Mouse (Mus musculus): ENCODE measurements around the gene Ubash3a.
A peak's percentile ranks its signal among the peaks of the same experiment; 100 is the strongest.

DNA sequence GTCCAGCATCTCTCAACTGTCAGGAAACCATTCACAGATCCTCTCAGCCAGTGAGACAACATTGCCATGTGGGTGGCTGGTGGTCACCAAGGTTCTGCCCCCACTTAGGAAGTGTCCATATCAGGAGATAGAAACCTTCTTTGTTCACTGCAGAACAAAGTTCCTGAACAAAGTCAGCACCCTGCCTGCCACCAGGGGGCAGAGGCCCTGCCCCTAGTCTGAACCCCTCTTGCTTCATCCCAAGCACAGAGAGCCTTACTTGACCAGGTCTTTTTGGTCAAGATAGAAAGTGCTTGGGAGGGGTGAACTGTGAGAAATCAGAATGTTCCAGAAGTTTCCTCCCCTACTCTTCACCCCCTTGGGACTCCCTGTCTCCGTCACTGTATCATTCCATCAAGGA, 28.2 kb downstream of the Ubash3a start:
- TF ChIP-seq CTCF (IDR thresholded peaks at IDR 0.05; ENCODE audit: low read depth) (peak; percentile 49), EP300 (IDR thresholded peaks at IDR 0.05; ENCODE audit: low read depth) (no peak)

Measured in liver, embryonic 14.5 days (tissue).